Mouse (Mus musculus) lung, embryonic 15.5 days (tissue): ENCODE measurements around the gene Nab2. TPM values are rescaled to one million over a fixed set of nuclear protein-coding genes. Genes with fewer than 3 reads are reported as not detected.

ENCODE experiments used
- ATAC-seq: fragments of 200-750 bp; cut with Nextera tagmentation; 2 replicates; pipeline ENCODE4 v1.8.0; 2017; ENCODE audit warnings: moderate number of reproducible peaks, borderline replicate concordance; ENCODE audit not compliant: low FRiP score, low TSS enrichment; ENCODE audit errors: extremely low read depth
- H3K27ac ChIP-seq: fragments of 300-500 bp; sonication (generic); 2 replicates; pipeline ENCODE4 v1.5.1; 2015; ENCODE audit warnings: moderate library complexity, mild to moderate bottlenecking, inconsistent platforms
- H3K27me3 ChIP-seq: fragments of 300-500 bp; sonication (generic); 2 replicates; pipeline ENCODE4 v1.6.1; 2015; ENCODE audit warnings: inconsistent platforms
- H3K36me3 ChIP-seq: fragments of 300-500 bp; sonication (generic); 2 replicates; pipeline ENCODE4 v1.6.1; 2015; ENCODE audit warnings: inconsistent platforms
- H3K4me1 ChIP-seq: fragments of 300-500 bp; sonication (generic); 2 replicates; pipeline ENCODE4 v1.6.1; 2015; ENCODE audit warnings: inconsistent platforms
- H3K4me2 ChIP-seq: fragments of 300-500 bp; sonication (generic); 2 replicates; pipeline ENCODE4 v1.6.1; 2015; ENCODE audit warnings: inconsistent platforms, mild to moderate bottlenecking, moderate library complexity
- H3K4me3 ChIP-seq: fragments of 300-500 bp; sonication (generic); 2 replicates; pipeline ENCODE4 v1.5.1; 2015; ENCODE audit warnings: mild to moderate bottlenecking, inconsistent platforms
- H3K9ac ChIP-seq: fragments of 300-500 bp; sonication (generic); 2 replicates; pipeline ENCODE4 v1.6.1; 2015; ENCODE audit warnings: inconsistent platforms
- H3K9me3 ChIP-seq: fragments of 300-500 bp; sonication (generic); 2 replicates; pipeline ENCODE4 v1.6.1; 2016; ENCODE audit warnings: inconsistent platforms
- WGBS: fragments of 180-500 bp; shearing (Covaris S2); methylation state at CpG from one replicate; pipeline ENCODE4 v1.1.7; 2015; 5-methylcytosine and 5-hydroxymethylcytosine counted together
- polyA plus RNA-seq: library from polyadenylated mRNA; unstranded; fragments of >200 nt; fragmentation: Nextera tagmentation; extraction: Ambion mirVana; gene quantifications from 2 replicates; pipeline ENCODE4 v1.2.1, GENCODE M21; 2015

The Nab2 gene
- polyA plus RNA-seq, 1 experiment from 2014 or later, result 15.4 TPM

DNA sequence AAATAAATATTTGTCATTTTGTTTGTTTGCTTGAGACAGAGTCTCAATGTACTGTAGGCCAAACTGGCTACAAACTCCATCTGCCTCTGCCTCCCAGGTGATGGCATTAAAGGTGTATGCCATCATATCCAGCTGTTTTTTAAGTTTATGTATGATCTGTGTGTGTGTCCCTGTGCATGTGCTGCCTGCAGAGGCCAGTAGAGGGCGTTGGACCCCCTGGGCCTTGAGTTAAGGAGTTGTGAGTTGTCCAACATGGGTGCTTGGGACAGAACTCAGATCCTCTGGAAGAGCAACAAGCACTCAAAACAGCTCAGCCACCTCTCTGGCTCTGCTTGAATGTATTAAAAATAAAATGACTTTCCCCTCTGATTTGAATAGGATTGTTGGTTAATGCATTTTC, 22.7 kb upstream of the Nab2 start:
- H3K4me1 ChIP-seq, result no peaks in the 10 kb centered on the region
- no peak overlapping the region for H3K4me3 ChIP-seq
- ATAC-seq, result no peak
- H3K9ac ChIP-seq, result no peak overlapping the region
- no peaks in the 10 kb centered on the region for H3K9me3 ChIP-seq
- peaks cover 28% of the 10 kb centered on the region for H3K36me3 ChIP-seq
- no peaks in the 10 kb centered on the region for H3K27me3 ChIP-seq
- no peak overlapping the region for H3K4me2 ChIP-seq
- 12% methylated on average over 1 of the region's 1 CpGs for whole genome bisulfite sequencing
- no peak overlapping the region for H3K27ac ChIP-seq

DNA sequence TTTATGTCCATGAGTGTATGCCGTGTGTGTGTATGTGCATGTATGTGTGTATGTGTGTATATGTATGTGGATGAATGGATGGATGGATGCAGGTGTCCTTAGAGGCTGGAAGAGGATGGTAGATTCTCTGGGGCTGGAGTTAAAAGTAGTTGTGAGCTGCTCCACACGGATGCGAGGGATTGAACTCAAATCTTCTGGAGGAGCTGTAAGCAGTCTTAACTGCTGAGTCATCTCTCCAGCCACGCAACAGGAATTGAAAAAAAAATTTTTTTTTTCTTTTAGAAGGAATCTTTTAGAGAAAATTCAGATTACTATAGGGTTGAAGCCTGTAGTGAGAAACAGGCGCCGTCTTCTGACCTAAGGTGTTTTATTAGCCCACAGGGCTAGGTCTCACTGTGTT, 14.5 kb upstream of the Nab2 start:
- Histone ChIP-seq H3K9me3 (no peaks in the 10 kb centered on the region), H3K36me3 (no peaks in the 10 kb centered on the region), H3K27me3 (no peaks in the 10 kb centered on the region), H3K4me3 (no peak overlapping the region), H3K27ac (no peak overlapping the region), H3K4me2 (no peak overlapping the region), H3K9ac (no peak overlapping the region), H3K4me1 (peaks cover 4% of the 10 kb centered on the region)
- 78% methylated on average over 6 of the region's 6 CpGs for WGBS
- no peak for ATAC-seq

DNA sequence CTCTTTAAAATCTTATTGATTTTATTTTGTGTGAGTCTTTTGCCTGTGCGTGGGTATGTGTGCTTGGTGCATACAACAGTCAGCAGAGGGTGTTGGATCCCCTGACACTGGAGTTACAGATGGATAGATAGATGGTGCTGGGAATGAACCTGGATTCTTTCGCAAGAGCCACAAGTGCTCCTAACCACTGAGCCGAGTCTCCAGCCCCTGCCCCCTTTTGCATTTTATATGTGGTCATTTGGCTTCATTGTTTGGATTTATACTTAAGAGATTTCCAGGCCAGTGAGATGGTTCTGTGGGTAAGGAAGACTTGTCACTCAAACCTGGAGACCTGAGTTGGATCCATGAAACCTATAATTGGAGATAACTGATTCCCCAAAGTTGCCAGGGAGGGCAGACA, 11.5 kb upstream of the Nab2 start:
- H3K4me3 ChIP-seq, result no peak overlapping the region

DNA sequence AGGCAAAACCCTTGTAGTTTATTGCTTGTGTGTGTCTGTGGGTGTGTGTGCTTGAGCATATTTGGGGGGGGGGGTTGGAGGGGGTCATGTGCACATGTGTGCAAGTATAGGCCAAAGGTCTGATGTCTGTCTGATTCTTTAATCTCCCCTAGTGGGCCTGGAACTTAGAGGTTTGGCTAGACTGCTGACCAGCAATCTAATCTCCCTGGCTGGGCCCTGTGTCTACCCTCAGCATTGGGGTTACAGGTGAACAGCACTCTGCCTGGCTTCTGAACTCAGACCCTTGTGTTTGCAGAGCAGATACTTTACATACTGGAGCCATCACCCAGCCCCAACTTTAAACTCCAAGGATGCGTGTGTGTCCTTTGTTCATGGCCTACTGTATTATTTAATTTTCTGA, 10.8 kb upstream of the Nab2 start:
- 79% methylated on average over 1 of the region's 1 CpGs for WGBS
- Histone ChIP-seq H3K9me3 (no peaks in the 10 kb centered on the region), H3K27ac (no peak overlapping the region), H3K4me3 (no peak overlapping the region), H3K4me1 (peaks cover 20% of the 10 kb centered on the region), H3K4me2 (no peak overlapping the region), H3K27me3 (no peaks in the 10 kb centered on the region), H3K9ac (no peak overlapping the region), H3K36me3 (no peaks in the 10 kb centered on the region)
- no peak for ATAC-seq

More for the DNA sequence above, 11.5 kb upstream of the Nab2 start:
- H3K36me3 ChIP-seq, result no peaks in the 10 kb centered on the region
- no peak overlapping the region for H3K4me2 ChIP-seq
- no peaks in the 10 kb centered on the region for H3K27me3 ChIP-seq
- 88% methylated on average over 3 of the region's 3 CpGs for WGBS
- no peak overlapping the region for H3K9ac ChIP-seq
- no peak overlapping the region for H3K27ac ChIP-seq
- peaks cover 19% of the 10 kb centered on the region for H3K4me1 ChIP-seq
- H3K9me3 ChIP-seq, result no peaks in the 10 kb centered on the region
- no peak for ATAC-seq

DNA sequence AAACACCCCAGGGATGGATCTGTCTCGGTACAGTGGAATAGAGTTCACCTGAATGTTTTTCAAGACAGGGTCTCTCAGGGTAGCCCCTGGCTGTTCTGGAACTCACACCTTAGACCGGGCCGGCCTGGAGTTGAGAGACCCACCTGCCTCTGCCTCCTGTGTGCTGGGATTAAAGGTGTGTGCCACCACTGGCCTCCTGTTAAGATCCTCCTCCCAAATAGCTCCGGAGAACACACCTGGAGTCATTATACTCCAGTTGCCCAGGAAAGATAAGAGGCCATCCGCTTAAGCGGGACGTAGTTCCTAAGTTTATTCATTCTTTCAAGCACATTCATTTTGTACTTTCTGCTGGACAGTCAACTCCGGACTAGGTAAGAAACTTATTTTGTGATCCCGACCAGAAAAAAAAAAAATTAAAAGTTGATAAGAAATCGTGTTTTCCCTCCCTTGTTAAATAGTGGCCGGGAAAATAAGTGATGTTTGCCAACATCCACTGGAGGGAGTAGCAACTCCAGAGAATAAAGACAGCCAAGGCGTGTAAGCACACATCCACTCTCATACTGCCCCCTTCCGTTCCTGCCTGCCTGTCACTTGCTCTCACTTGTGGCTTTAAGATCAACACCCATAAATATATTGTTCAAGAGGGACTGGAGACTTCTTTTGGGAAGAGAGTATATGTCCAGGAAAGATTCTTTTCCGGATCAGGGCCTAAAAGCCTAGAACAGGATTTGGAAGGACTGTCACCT, 9.4 kb upstream of the Nab2 start:
- Histone ChIP-seq H3K4me3 (peak overlapping the region; percentile 91), H3K27me3 (no peaks in the 10 kb centered on the region), H3K27ac (peak overlapping the region; percentile 78), H3K9ac (peak overlapping the region; percentile 74), H3K4me2 (peak overlapping the region; percentile 96), H3K36me3 (no peaks in the 10 kb centered on the region), H3K4me1 (peaks cover 20% of the 10 kb centered on the region), H3K9me3 (no peaks in the 10 kb centered on the region)
- ATAC-seq, result 0 out of 2 replicates have a peak, but pooled peaks have one; percentile 8
- WGBS, result 5% methylated on average over 14 of the region's 14 CpGs

DNA sequence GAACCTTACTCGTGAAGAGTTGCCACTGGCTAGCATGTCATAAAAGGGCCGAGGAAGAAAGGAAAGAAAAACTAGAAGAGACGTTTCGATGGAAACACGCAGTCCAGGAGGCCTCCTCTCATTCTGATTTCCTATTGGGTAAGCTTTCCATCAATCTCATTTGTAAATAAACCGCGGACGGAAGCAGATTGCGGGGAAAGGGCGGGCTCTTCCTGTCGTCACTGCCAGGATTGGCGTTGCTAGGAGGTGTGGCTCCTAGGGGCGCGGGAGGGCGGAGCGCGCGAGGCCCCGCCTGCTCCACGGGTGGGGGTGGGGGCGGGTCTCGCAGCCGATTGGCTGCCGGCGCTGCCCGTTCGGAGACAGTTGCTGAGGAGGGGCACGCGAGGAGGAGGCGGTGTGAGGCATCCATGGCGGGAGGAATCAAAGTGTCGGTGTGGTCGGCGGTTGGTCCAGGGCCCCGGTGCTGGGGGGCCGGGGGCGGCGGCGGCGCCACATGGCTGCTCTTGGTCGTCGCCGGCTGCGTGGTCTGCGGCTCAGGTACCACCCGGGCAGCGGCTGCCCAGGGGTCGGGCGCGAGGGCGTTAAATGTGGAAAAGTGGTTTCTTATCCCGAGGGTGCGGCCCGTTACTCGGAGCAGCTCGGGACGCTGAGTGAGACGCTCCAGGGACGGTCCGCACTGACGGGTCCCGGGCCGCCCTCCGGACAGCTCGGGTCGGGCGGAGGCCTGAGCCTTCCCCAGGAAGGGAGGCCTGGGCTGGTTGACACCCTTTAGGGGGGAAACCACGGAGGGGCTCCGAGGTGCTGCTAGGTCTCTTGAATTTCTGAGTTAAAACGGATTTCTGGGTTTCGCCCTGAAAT, 8.6 kb upstream of the Nab2 start:
- Histone ChIP-seq H3K9ac (peak overlapping the region; percentile 74), H3K9me3 (no peaks in the 10 kb centered on the region), H3K4me3 (peak overlapping the region; percentile 91), H3K36me3 (no peaks in the 10 kb centered on the region), H3K4me2 (peak overlapping the region; percentile 96), H3K27me3 (no peaks in the 10 kb centered on the region), H3K27ac (peak overlapping the region; percentile 79), H3K4me1 (peaks cover 20% of the 10 kb centered on the region)
- under 1% methylated on average over 71 of the region's 71 CpGs for WGBS
- ATAC-seq, result peak; percentile 96

DNA sequence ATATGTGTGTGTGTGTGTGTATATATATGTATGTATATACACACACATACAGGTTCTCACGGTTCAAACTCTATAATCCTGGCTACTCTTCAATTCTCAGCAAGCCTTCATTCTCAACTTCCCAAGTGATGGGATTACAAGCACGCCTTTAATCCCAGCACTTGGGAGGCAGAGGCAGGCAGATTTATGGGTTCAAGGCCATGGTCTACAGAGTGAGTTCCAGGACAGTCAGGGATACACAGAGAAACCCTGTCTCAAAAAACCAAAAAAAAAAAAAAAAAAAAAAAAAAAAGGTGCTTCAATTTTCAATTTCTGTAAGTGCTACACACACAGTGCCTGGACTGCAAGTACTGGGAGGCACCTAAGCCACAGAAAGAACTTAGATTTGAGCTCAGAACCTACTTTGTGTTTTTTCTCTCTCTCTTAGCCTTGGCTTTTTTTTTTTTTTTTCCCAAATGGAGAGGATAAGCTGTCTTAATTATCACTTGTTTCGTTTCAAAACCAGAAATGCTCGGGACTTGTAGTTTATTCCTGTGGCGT, 7.6 kb upstream of the Nab2 start:
- Histone ChIP-seq H3K4me1 (peaks cover 20% of the 10 kb centered on the region), H3K9me3 (no peaks in the 10 kb centered on the region), H3K27ac (peak overlapping the region; percentile 79), H3K4me2 (peak overlapping the region; percentile 96), H3K27me3 (no peaks in the 10 kb centered on the region), H3K4me3 (peak overlapping the region; percentile 91), H3K36me3 (no peaks in the 10 kb centered on the region), H3K9ac (peak overlapping the region; percentile 38; the same call in 1 of the 2 replicates)
- WGBS, result 43% methylated on average over 5 of the region's 5 CpGs
- ATAC-seq, result no peak

DNA sequence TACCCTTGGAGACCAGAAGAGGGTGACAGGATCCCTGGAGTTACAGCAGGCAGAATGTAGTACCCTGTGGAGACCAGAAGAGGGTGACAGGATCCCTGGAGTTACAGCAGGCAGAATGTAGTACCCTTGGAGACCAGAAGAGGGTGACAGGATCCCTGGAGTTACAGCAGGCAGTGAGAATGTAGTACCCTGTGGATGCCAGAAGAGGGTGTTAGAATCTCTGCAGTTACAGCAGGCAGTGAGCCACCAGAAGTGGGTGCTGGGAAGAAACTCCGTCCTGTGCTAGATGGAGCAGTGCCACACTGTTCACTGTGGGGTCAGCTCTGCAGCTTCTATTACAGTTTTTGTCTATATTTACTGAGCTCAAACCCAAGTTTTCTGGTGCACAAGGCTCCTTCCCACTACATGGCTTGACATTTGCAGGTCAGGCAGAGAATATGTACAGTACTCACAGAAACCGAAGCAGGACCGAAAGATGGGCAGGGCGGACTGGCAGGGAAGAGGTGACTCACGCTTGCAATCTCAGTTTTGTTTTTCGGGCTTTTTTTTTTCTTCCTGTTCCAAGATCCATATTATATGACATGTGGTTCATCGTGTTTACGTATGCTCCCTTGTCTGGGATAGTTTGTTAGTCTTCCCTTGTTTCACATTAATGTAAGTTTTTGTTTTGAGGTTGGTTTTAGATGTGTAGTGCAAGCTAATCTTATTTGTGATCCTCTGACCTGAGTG, 6.6 kb upstream of the Nab2 start:
- Histone ChIP-seq H3K9me3 (no peaks in the 10 kb centered on the region), H3K4me1 (peaks cover 23% of the 10 kb centered on the region), H3K4me3 (no peak overlapping the region), H3K27me3 (no peaks in the 10 kb centered on the region), H3K27ac (peak overlapping the region; percentile 44), H3K9ac (no peak overlapping the region), H3K4me2 (no peak overlapping the region), H3K36me3 (no peaks in the 10 kb centered on the region)
- 79% methylated on average over 8 of the region's 8 CpGs for WGBS
- no peak; the same call in 1 of the 2 replicates for ATAC-seq

DNA sequence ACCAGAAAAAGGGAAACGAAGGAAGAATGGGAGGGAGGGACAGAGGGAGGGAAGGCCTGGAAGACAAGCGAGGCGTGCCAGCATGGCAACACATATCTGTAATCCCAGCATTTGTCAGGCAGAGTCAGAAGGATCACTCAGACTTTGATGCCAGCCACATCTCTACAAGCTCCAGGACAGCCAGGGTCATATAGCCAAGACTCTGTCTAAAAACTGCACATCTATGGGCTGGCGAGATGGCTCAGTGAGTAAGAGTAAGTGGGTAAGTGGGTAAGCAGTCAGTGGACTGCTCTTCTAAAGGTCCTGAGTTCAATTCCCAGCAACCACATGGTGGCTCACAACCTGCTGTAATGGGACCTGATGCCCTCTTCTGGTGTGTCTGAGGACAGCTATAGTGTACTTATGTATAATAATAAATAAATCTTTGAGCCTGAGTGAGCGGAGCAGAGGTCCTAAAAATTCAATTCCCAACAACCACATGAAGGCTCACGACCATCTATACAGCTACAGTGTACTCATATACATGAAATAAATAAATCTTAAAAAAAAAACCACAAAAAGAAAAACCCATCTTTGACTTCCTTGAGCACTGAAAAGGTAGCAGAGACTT, 5.8 kb upstream of the Nab2 start:
- Histone ChIP-seq H3K4me3 (no peak overlapping the region), H3K9ac (no peak overlapping the region), H3K36me3 (no peaks in the 10 kb centered on the region), H3K4me1 (peaks cover 30% of the 10 kb centered on the region), H3K27ac (no peak overlapping the region), H3K4me2 (no peak overlapping the region), H3K9me3 (no peaks in the 10 kb centered on the region), H3K27me3 (no peaks in the 10 kb centered on the region)
- 90% methylated on average over 6 of the region's 6 CpGs for WGBS
- ATAC-seq, result no peak

DNA sequence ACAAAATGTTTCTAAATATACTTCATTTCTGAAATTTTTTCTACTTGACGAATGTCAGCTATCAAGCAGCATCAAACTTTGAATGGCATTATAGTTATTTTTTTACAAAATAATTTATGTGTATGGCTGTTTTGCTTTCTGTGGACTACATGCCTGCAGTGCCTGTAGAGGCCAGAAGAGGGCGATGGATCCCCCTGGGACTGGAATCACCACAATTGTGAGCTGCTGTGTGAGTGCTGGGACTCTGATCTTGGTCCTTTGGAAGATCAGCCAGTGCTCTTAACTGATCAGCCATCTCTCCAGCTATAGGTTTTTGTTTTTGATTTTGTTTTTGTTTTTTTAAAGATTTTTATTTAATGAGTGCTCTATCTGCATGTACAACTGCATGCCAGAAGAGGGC, 2.9 kb upstream of the Nab2 start:
- Histone ChIP-seq H3K9ac (no peak overlapping the region), H3K27ac (no peak overlapping the region), H3K36me3 (no peaks in the 10 kb centered on the region), H3K27me3 (no peaks in the 10 kb centered on the region), H3K4me1 (peaks cover 28% of the 10 kb centered on the region), H3K9me3 (no peaks in the 10 kb centered on the region), H3K4me3 (no peak overlapping the region), H3K4me2 (no peak overlapping the region)
- no peak for ATAC-seq
- WGBS, result 37% methylated on average over 2 of the region's 2 CpGs

DNA sequence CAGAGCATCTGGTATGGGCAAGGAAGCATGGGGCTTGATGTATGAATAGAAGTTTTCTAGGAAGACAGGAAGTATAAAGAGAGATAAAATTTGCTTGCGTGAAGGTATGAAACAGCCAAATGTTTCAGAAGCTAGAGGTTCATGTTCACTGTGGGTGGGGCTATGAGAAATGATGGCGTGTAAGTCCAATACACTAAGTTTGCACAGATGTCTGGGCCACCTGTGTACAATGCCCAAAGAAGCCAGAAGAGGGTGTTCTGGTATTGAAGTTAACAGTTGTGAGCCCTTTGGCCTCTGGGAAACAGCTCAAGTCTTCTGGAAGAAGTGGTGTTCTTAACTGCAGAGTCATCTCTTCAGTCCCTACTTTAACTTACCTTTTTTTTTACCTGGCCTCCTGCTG, 1.8 kb upstream of the Nab2 start:
- Histone ChIP-seq H3K9me3 (no peaks in the 10 kb centered on the region), H3K4me3 (no peak overlapping the region), H3K27me3 (no peaks in the 10 kb centered on the region), H3K36me3 (no peaks in the 10 kb centered on the region), H3K4me1 (peaks cover 28% of the 10 kb centered on the region), H3K9ac (no peak overlapping the region), H3K27ac (no peak overlapping the region), H3K4me2 (no peak overlapping the region)
- no peak for ATAC-seq
- 86% methylated on average over 2 of the region's 2 CpGs for WGBS
